Mouse (Mus musculus) leukemia stem cell, adult 10-12 weeks (primary cell): Measurements from ENCODE around the gene Cfap126. TPM values are rescaled to one million over a fixed set of nuclear protein-coding genes. Genes with fewer than 3 reads are reported as not detected.

Experiments
- polyA plus RNA-seq: library from polyadenylated mRNA; stranded (reverse); fragments of >175 nt; gene quantifications from 2 replicates; pipeline ENCODE4 v1.2.3, GENCODE M21; 2012; ENCODE audit warnings: low replicate concordance

Gene Cfap126
- 0.93 and 2.2 TPM in 2 replicates for polyA plus RNA-seq

DNA sequence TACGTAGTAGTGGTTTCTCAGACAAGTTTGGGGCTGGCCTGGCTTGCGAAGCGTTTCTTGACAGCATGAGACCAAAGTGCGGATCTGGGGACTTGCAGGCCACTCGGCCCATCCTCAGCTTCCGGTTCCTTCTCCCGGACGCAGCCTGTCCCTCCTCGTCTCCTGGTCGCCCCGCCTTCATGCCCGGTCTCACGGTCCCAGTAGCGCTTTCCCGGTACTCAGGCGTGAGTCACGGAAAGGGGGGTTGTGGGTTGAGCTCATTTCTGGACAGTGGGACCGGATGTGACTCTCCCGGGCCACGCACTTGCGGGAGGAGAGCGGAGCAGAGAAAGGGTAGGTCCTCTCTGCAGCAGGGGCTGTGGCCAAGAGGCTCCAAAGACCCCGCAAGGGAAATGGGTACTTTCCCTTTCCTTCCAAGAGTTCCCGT lies at the start of gene Cfap126:
Gene Cfap126, plus strand, starts transcription at position 46 of the 427 bp plus-strand sequence.

DNA sequence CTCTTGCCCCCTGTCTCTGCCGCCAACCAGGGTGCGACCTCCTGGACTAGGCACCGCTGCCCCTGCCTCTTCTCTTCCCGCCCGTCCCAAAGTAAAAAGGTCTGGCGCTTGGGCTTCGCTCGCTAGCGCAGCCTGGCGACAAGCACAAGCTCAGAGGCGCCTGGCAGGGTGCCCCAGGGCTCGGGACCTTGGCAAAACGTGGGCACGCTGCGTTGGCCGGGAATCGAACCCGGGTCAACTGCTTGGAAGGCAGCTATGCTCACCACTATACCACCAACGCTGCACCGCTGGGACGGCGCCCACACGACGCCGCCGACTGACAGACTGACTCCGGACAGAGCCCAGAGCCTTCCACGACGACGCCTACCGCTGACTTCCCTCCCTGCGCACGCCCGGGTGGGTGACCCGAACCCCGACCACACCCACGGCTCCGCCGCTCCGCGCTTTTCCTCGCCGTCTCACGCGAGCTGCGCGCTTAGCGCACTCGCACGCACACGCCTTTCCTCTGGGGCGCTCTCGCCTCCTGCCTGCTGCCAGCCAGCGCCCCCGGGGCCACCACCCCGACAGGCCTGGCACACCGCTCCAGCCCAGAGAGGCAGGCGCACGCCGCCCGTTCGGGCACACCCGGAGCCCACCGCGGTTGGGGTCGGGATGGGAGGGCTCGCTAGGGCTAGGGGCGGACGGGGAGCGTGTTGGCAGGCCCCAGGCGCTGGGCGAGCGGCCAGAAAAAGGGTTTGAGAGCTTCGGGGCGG lies 49.1 kb upstream of the Cfap126 start, which contains the start of gene Fcgr3:
Gene Fcgr3, minus strand, starts transcription at position 445 of the 752 bp plus-strand sequence.

GRCm38 (mm10) chr1:171149974-171150760 lies 36.4 kb downstream of the Cfap126 start, which contains the start of the genes Sdhc and Mpz:
TSS of gene Sdhc (minus strand) at chr1:171150603.
TSS of gene Mpz (plus strand) at chr1:171150711.

Other genes with a start within 250 kb of the Cfap126 start
- gene Atf6, start 246.1 kb upstream of the Cfap126 start, polyA plus RNA-seq, result 1.0 and 2.8 TPM in 2 replicates
- gene Gm26620, start 228.9 kb upstream of the Cfap126 start, polyA plus RNA-seq, result 0.23 and 1.2 TPM in 2 replicates
- 7.4 and 8.8 TPM in 2 replicates for gene Dusp12, start 228.4 kb upstream of the Cfap126 start, polyA plus RNA-seq
- gene Fcrlb, start 201.0 kb upstream of the Cfap126 start, polyA plus RNA-seq, result 0.18 and 0.23 TPM in 2 replicates
- gene Fcrla, start 186.3 kb upstream of the Cfap126 start, polyA plus RNA-seq, result 7.3 and 18.6 TPM in 2 replicates
- 0.93 and 7.7 TPM in 2 replicates for gene Fcgr2b, start 137.4 kb upstream of the Cfap126 start, polyA plus RNA-seq
- 0.89 and 1.4 TPM in 2 replicates for gene Fcgr4, start 95.0 kb upstream of the Cfap126 start, polyA plus RNA-seq
- gene Fcgr3, start 49.0 kb upstream of the Cfap126 start, polyA plus RNA-seq, result 1.6 and 2.1 TPM in 2 replicates
- gene Sdhc, start 36.7 kb downstream of the Cfap126 start, polyA plus RNA-seq, result 3.4 and 36.9 TPM in 2 replicates
- not detected in 2 replicates for gene Mpz, start 36.8 kb downstream of the Cfap126 start, polyA plus RNA-seq
- gene Pcp4l1, start 82.3 kb downstream of the Cfap126 start, polyA plus RNA-seq, result 0.62 and 0.98 TPM in 2 replicates
- not detected in 2 replicates for gene Nr1i3, start 100.1 kb downstream of the Cfap126 start, polyA plus RNA-seq
- gene Tomm40l, start 108.6 kb downstream of the Cfap126 start, polyA plus RNA-seq, result 26.4 and 37.3 TPM in 2 replicates
- not detected in 2 replicates for gene Apoa2, start 111.1 kb downstream of the Cfap126 start, polyA plus RNA-seq
- gene Fcer1g, start 120.4 kb downstream of the Cfap126 start, polyA plus RNA-seq, result 4.7 and 8.4 TPM in 2 replicates
- gene Adamts4, start 136.5 kb downstream of the Cfap126 start, polyA plus RNA-seq, result 0.84 and 2.4 TPM in 2 replicates
- 38.4 and 41.1 TPM in 2 replicates for gene Ndufs2, start 137.5 kb downstream of the Cfap126 start, polyA plus RNA-seq
- 42.5 and 71.9 TPM in 2 replicates for gene B4galt3, start 156.4 kb downstream of the Cfap126 start, polyA plus RNA-seq
- 169 and 176 TPM in 2 replicates for gene Ppox, start 167.3 kb downstream of the Cfap126 start, polyA plus RNA-seq
- gene Usp21, start 174.1 kb downstream of the Cfap126 start, polyA plus RNA-seq, result 127 and 157 TPM in 2 replicates
- gene Ufc1, start 181.1 kb downstream of the Cfap126 start, polyA plus RNA-seq, result 14.2 and 23.6 TPM in 2 replicates
- 5.3 and 15.7 TPM in 2 replicates for gene Dedd, start 215.2 kb downstream of the Cfap126 start, polyA plus RNA-seq
- 4.9 and 11.5 TPM in 2 replicates for gene Nit1, start 231.7 kb downstream of the Cfap126 start, polyA plus RNA-seq
- gene Pfdn2, start 231.8 kb downstream of the Cfap126 start, polyA plus RNA-seq, result 5.4 and 7.4 TPM in 2 replicates
- 0.22 and 0.81 TPM in 2 replicates for gene Klhdc9, start 246.9 kb downstream of the Cfap126 start, polyA plus RNA-seq